Mouse (Mus musculus): Measurements from ENCODE around the gene Cdh13. TPM values are rescaled to one million over a fixed set of nuclear protein-coding genes. Genes with fewer than 3 reads are reported as not detected.

Gene Cdh13
- 30.7 and 35.6 TPM in 2 replicates for polyA plus RNA-seq (2012; ENCODE audit: insufficient read depth, insufficient read length, missing spikeins)

DNA sequence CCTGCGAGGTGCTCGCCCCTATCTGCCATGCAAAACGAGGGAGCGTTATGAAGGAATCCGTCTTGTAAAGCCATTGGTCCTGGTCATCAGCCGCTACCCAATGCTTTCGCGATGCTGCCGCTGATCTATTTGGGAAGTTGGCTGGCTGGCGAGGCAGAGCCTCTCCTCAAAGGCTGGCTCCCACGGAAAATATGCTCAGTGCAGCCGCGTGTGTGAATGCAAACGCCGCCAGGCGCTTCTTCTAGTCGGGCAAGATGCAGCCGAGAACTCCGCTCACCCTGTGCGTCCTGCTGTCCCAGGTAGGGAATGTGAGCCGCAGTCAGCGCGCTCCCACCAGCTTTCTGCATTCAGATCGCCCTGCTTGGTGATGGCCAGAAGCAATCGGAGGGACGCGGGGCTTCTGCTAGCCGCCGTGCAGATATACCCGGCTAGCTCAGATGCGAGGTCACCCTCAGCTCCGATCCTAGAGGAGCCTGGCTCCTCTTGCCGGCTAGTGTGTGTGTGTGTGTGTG, at the start of gene Cdh13:
TSS of gene Cdh13 (plus strand) at position 134 of the 512 bp plus-strand sequence.
- H3K4me1 ChIP-seq (ENCODE audit: control insufficient read depth, insufficient read depth, insufficient read length, low read length): no peaks in the 10 kb centered on the region; the same call in 1 of the 2 replicates
- H3K27ac ChIP-seq (replicated peaks; ENCODE audit: low read depth, low read length): peak within 1 kb of the TSS; percentile 77
- peak within 1 kb of the TSS; percentile 73 for H3K4me3 ChIP-seq (ENCODE audit: insufficient read depth, low read depth, low read length)

DNA sequence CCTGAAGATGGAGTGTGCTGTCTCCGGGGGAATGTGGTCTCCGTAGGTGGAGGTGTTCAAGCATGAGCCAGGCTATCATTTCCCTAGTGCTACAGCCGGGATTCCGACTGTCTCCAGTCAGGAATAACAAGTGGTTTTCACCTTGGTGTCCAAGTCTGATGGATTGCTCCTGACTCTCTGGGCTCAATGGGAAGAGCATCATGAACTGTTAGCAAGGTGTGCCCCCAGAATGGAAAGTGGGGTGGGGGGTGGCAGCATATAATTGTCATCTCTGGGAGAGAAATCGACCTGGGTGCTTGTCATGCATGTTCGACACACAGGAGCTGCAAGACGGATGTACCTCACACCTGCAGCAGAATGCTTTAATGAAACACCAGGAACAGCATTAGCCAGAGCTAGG, 47.9 kb upstream of the Cdh13 start:
- Histone ChIP-seq H3K27ac (replicated peaks; ENCODE audit: low read depth, low read length) (no peak overlapping the region), H3K4me3 (ENCODE audit: insufficient read depth, low read depth, low read length) (no peak overlapping the region), H3K4me1 (ENCODE audit: control insufficient read depth, insufficient read depth, insufficient read length, low read length) (no peaks in the 10 kb centered on the region)

DNA sequence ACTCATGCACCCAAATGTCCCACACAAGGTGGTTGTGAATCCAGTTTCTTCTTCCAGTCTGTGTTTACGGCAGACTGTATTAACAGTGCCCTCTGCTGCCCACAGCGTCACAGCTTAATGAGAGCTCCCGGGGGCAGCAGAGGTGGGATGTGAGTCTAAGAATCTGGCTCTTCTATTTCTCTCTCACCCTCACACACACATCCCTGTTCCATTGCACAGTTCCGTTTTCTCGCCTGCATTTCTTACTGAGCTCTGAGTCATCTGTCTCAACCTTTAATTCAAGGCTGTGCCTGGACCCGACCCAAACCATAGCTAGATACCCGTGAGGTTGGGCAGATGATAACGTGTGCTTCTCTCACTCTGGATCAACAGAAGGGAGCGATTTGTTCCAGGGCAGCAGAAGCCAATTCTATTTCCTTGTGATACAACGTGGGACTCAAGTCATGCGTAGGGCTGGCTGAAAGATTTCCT, 46.3 kb upstream of the Cdh13 start:
- H3K4me3 ChIP-seq (ENCODE audit: insufficient read depth, low read depth, low read length): no peak overlapping the region
- no peaks in the 10 kb centered on the region for H3K4me1 ChIP-seq (ENCODE audit: control insufficient read depth, insufficient read depth, insufficient read length, low read length)
- H3K27ac ChIP-seq (replicated peaks; ENCODE audit: low read depth, low read length): no peak overlapping the region

DNA sequence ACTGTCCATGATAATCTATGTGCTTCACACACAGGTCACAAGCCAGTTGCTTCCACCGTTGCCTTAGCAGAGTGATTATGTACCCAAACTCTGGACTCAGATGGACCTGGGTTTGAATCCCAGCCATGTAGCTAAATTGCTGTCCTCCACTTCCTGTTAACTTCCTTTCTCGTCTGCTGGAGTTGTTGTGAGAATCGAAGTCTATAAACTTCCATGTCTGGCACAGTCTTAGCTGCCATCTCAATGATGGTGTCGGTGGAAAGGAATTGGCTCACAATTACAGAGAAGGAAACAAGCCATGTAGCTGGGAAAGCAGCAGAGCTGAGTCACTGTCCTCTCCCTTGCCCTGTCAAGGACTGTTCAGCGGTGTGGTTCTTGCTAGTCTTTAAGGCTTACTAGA, 45.4 kb upstream of the Cdh13 start:
- no peak overlapping the region for H3K27ac ChIP-seq (replicated peaks; ENCODE audit: low read depth, low read length)
- H3K4me1 ChIP-seq (ENCODE audit: control insufficient read depth, insufficient read depth, insufficient read length, low read length): no peaks in the 10 kb centered on the region
- H3K4me3 ChIP-seq (ENCODE audit: insufficient read depth, low read depth, low read length): no peak overlapping the region

DNA sequence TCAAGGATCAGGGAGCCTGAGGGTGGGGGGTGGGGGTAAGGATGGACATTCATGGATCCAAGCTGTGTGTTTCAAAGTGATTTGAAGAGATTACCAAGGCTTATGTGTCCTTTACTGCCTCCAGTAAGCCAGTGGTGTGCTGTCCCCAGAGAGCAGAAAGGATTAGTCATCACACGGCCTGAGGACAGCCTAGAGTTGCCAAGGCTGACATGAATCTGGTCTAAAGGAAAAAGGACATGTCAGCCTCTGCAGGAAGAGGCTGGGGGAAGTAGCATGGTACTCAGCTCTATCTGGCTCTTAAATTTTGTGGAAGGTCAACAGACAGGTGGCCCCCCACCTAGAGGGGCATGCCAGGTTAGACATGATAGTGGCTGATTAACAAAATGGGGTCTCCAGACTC, 44.3 kb upstream of the Cdh13 start:
- no peak overlapping the region for H3K4me3 ChIP-seq (ENCODE audit: insufficient read depth, low read depth, low read length)
- no peaks in the 10 kb centered on the region for H3K4me1 ChIP-seq (ENCODE audit: control insufficient read depth, insufficient read depth, insufficient read length, low read length)
- no peak overlapping the region for H3K27ac ChIP-seq (replicated peaks; ENCODE audit: low read depth, low read length)

DNA sequence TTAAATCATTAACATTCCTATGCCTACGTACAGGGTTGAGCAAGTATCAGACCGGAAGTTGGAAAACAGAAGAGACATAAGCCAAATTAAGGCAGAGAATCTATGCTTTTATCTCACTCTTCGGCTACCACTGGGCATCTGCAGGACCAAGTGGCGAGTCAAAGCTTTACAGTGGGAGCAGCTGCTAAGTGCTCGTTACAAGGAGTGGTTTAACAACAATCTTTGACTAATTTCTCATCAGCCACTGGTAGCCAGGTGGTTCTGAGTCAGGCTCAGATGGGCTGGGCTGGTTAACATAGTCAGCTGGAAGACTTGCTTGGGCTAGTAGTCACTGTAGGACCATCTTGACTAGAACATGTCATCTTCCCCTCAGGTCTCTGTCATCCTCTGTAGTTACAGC, 34.2 kb upstream of the Cdh13 start:
- no peak overlapping the region for H3K27ac ChIP-seq (replicated peaks; ENCODE audit: low read depth, low read length)
- H3K4me1 ChIP-seq (ENCODE audit: control insufficient read depth, insufficient read depth, insufficient read length, low read length): no peaks in the 10 kb centered on the region
- no peak overlapping the region for H3K4me3 ChIP-seq (ENCODE audit: insufficient read depth, low read depth, low read length)

DNA sequence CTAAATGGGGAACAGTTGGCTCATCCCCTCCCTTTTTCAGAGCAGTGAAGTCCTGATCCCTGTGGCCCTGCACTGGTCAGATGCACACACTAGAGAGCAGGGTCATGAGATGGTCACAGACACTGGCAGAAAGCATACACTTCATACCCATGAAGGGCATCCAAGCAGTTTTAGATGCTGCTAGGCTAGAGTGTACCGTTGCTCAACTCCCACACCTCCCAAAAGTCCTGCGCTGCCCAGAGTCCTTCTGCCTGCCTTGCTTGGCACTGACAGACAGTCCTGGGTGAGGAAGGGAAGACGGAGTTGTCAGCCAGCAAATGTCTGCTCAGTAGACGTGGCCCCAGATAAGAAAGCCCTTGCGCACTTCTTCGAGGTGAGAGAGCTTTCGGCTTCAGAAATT, 33.6 kb upstream of the Cdh13 start:
- H3K4me3 ChIP-seq (ENCODE audit: insufficient read depth, low read depth, low read length): no peak overlapping the region
- H3K4me1 ChIP-seq (ENCODE audit: control insufficient read depth, insufficient read depth, insufficient read length, low read length): no peaks in the 10 kb centered on the region
- no peak overlapping the region for H3K27ac ChIP-seq (replicated peaks; ENCODE audit: low read depth, low read length)

DNA sequence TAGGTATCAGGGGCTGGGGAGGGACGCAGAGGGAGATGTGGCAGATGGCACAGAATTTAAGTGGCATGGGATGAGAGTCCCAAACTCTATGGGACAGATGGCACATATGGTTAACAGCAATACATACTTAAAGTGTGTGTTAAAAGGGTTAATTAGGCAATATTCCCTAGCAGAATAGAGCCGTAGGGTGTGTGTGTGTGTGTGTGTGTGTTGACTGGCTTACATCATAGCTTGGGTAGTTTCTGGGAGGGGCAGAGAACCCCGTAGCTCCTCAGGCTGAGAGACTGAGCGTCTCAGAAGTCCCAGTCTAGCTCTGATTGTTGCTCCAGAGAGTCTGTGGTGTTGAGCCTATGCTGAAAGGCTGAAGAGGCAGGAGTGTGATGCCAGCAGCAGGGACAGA, 20.4 kb upstream of the Cdh13 start:
- no peak overlapping the region for H3K27ac ChIP-seq (replicated peaks; ENCODE audit: low read depth, low read length)
- no peaks in the 10 kb centered on the region for H3K4me1 ChIP-seq (ENCODE audit: control insufficient read depth, insufficient read depth, insufficient read length, low read length)
- no peak overlapping the region for H3K4me3 ChIP-seq (ENCODE audit: insufficient read depth, low read depth, low read length)

DNA sequence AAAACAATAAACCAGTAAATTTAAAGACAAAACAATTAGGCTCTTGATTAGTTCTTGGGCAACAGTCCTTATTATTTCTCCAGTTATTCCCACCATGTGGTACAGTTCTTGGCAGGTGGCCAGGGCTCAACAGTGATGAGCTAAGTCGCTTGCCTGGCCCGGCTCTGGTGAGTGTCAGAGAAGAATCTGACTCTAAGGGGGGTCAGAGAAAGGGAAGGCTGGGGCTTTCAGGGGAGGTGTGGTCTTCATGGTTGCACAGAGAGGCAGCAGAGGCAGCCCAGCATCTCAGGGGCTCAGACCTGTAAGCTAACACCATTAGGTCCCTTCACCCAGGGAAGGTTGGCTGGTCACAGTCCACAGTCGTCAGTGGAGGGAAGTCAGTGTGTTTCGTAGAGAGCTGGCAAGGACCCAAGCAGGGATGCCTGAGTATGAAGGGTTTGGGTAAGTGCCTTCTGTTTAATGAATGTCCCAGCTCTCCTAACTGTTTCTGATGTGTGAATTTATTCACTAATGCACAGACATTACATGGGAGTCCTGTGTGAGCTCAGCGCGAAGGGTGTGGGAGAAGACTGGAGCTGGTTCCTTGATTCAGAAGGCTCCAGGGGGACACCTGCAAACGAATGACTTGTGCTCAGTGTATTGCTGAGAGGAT, 12.7 kb upstream of the Cdh13 start:
- Histone ChIP-seq H3K27ac (replicated peaks; ENCODE audit: low read depth, low read length) (no peak overlapping the region), H3K4me3 (ENCODE audit: insufficient read depth, low read depth, low read length) (no peak overlapping the region), H3K4me1 (ENCODE audit: control insufficient read depth, insufficient read depth, insufficient read length, low read length) (no peaks in the 10 kb centered on the region)

DNA sequence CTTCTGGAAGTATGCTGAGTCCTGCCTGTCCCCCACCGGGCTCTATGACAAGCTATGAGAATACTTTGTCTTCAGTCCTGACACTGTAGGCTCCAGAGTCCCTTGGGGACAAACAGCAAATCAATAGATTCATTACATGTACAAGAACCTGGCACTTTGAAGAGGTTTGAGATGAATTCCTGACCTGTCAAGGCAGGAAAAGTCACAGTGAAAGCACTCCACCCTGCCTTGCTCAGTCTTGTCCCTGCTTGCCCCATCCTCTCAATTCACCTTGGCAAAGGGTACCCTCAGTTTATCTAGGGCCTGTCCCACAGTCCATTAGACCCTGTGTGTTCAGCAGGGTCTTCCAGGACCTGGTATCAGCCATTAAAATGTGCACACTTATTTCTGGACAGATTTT, 11.0 kb upstream of the Cdh13 start:
- no peak overlapping the region for H3K4me3 ChIP-seq (ENCODE audit: insufficient read depth, low read depth, low read length)
- H3K27ac ChIP-seq (replicated peaks; ENCODE audit: low read depth, low read length): no peak overlapping the region
- no peaks in the 10 kb centered on the region for H3K4me1 ChIP-seq (ENCODE audit: control insufficient read depth, insufficient read depth, insufficient read length, low read length)

DNA sequence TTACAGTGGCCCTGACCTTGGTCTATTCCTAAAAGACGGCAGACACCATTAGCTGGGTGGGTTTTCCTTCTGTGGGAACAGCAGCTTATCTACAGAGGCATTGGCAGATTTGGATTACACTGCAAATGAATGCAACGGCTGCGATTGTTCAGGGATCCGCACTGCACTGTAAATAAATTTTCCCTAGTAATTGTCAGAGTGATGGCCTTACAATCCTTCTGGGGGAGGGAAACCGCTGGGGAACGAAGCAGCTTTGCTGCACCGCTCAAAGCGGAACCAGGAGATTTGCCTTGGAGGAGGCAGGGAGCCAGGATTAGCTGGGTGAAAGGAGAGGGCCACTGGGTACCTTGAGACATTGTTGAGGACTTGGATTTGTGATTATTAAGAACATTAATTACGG, 9.3 kb upstream of the Cdh13 start:
- no peaks in the 10 kb centered on the region for H3K4me1 ChIP-seq (ENCODE audit: control insufficient read depth, insufficient read depth, insufficient read length, low read length)
- H3K4me3 ChIP-seq (ENCODE audit: insufficient read depth, low read depth, low read length): no peak overlapping the region
- no peak overlapping the region for H3K27ac ChIP-seq (replicated peaks; ENCODE audit: low read depth, low read length)

DNA sequence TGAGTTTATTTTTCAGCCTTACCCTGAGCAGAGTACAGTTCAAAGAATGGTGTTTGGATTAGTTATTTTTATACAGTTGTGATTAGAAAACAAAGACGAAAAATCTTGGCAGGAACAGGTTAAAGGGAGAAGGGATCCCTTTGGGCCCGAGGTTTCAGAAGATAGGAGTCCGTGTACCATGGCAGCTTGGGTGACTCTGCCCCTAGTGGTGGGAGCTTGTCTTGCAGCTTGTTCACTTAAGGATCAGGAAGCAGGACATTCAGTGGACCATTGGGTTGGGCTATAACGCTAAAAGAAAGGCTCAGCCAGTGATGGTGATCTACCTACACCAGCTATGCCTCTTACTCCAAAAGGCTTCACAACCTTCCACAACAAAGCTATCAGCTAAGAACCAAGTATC, 8.8 kb upstream of the Cdh13 start:
- Histone ChIP-seq H3K27ac (replicated peaks; ENCODE audit: low read depth, low read length) (no peak overlapping the region), H3K4me1 (ENCODE audit: control insufficient read depth, insufficient read depth, insufficient read length, low read length) (no peaks in the 10 kb centered on the region), H3K4me3 (ENCODE audit: insufficient read depth, low read depth, low read length) (no peak overlapping the region)

DNA sequence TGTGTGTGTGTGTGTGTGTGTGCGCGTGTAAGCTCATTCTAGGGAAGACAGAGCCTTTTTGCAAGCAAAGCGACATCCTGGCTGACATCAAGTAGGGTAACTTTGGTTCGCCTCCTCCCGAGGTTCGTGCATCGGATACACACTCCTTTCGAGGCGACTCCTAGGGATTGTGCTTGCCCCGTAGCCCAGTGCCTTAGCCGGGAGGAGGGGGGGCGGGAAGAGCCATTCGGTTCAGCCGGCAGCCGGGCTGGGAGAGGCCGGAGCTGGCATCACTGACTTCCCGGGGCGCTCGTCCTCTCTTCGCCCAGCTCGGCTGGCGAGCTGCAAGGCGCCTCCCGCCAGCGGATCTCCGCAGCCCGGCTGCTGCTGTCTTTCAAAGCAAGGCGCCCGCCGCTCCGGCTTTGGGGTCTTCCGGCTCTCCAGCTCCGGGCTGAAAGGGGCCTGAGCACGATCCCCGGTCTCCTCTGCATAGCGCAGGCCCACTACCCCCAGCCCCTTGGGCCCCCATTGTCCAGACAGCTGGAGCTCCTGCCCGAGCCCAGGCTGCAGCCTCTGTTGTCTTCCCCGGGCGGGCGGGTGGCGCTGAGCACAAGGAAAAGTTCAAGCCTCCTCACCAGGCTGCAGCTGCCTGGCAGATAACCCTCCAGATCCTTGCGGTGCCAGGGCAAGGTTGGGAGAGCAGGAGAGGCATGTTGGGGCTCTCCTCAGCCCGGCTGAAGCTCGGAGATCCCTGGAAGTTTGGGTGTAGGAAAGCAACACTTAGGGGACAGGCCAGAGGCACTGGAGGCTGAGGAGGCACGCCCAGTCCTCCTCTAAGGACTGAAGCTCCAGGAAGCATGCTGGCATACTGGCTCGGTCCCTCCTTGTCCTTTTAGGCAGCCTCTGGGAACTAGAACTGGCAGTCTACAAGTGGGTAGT, 838 bp downstream of the Cdh13 start:
- peak overlapping the region; percentile 77 for H3K27ac ChIP-seq (replicated peaks; ENCODE audit: low read depth, low read length)

DNA sequence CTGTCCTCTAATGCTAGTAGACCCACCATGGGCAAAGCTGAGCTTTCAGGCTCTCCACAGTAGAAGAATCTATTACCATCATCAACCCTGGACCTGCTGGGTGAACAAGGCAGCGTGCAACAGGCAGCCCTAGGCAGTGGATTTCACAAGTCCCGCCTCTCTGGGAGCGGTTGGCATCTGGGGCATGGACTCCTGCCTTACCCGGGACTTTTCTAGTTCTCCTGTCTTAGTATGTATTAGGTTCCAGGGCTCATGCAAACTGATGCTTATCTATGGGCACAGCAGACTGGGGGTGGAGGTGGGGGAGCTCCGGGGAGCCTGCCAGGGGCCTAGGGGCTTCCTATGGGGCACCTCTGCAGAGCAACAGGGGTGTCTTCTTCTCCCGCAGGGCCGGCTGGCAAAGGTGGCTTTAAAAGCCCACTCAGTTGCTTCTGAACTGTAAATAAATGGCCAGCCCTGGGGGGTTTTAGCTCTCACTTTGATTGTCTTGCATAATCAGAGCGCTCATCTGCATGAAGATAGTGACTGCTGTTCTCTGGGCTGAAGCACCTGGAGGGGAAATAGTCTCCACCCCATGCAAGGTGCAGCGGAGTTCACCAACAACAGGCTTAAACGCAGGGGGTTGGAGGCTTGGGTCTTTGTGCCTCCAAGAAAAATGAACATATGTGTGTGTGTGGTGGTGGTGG, 2.2 kb downstream of the Cdh13 start:
- peak overlapping the region; percentile 77 for H3K27ac ChIP-seq (replicated peaks; ENCODE audit: low read depth, low read length)
- H3K4me3 ChIP-seq (ENCODE audit: insufficient read depth, low read depth, low read length): peak overlapping the region; percentile 73
- H3K4me1 ChIP-seq (ENCODE audit: control insufficient read depth, insufficient read depth, insufficient read length, low read length): peaks cover 9% of the 10 kb centered on the region

More for the DNA sequence above, 838 bp downstream of the Cdh13 start:
- peaks cover 1% of the 10 kb centered on the region for H3K4me1 ChIP-seq (ENCODE audit: control insufficient read depth, insufficient read depth, insufficient read length, low read length)
- peak overlapping the region; percentile 73 for H3K4me3 ChIP-seq (ENCODE audit: insufficient read depth, low read depth, low read length)
